Mouse (Mus musculus) cerebellum, adult 2 months (tissue): ENCODE results near the gene Frmd4a.

Experiments used
- CTCF ChIP-seq: fragments of 200-500 bp; IDR thresholded peaks from 2 replicates; pipeline ENCODE4 v1.5.1; 2011; ENCODE audit warnings: low read depth, mild to moderate bottlenecking, control low read depth, low read length, moderate library complexity, borderline replicate concordance; ENCODE audit not compliant: insufficient read depth
- POLR2A ChIP-seq: fragments of 200-500 bp; IDR thresholded peaks from 2 replicates; pipeline ENCODE4 v1.6.1; 2011; ENCODE audit warnings: low read length, control low read depth, borderline replicate concordance; ENCODE audit not compliant: insufficient read depth

DNA sequence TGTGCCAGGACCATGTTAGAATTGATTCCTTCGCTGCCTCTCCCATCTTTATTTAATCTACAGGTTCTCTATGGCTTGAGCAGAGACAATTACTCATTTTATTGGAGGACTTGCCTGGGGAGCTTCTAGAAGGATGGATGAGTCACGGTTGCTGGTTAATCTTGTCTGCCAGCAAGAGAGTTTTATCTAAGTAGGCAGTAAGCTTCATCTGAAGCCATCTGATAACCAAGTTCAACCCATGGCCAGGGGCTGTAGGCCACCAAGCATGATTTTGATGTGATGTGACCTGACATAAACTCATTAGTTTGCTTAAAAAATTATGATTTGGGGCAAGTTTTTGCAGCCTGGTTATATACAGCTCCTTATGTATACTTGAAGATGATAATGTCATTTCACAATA is 38.0 kb downstream of the Frmd4a start:
- TF ChIP-seq CTCF, result no peak
- no peak for TF ChIP-seq POLR2A
